Mouse (Mus musculus) heart, embryonic 11.5 days (tissue): Measurements from ENCODE around the gene Tsc22d1. TPM values are rescaled to one million over a fixed set of nuclear protein-coding genes. Genes with fewer than 3 reads are reported as not detected.

ENCODE experiments used
- ATAC-seq: fragments of 200-750 bp; cut with Nextera tagmentation; replicated peaks from 2 replicates; pipeline ENCODE4 v1.8.0; 2017; ENCODE audit warnings: moderate library complexity; ENCODE audit not compliant: insufficient number of reproducible peaks, low FRiP score, low TSS enrichment
- H3K27ac ChIP-seq: fragments of 300-500 bp; sonication (generic); 2 replicates; pipeline ENCODE4 v1.5.1; 2014; ENCODE audit warnings: mild to moderate bottlenecking, low read depth, low read length
- H3K27me3 ChIP-seq: fragments of 300-500 bp; sonication (generic); 2 replicates; pipeline ENCODE4 v1.6.1; 2014; ENCODE audit warnings: mild to moderate bottlenecking, low read length, mixed read lengths; ENCODE audit not compliant: control insufficient read depth, insufficient read depth
- H3K36me3 ChIP-seq: fragments of 300-500 bp; sonication (generic); 2 replicates; pipeline ENCODE4 v1.6.1; 2014; ENCODE audit warnings: mild to moderate bottlenecking, low read length, moderate library complexity, mixed read lengths; ENCODE audit not compliant: control insufficient read depth, insufficient read depth
- H3K4me1 ChIP-seq: fragments of 300-500 bp; sonication (generic); 2 replicates; pipeline ENCODE4 v1.6.1; 2014; ENCODE audit warnings: low read length; ENCODE audit not compliant: control insufficient read depth, insufficient read depth
- H3K4me2 ChIP-seq: fragments of 300-500 bp; sonication (generic); 2 replicates; pipeline ENCODE4 v1.6.1; 2014; ENCODE audit warnings: mild to moderate bottlenecking, moderate library complexity
- H3K4me3 ChIP-seq: fragments of 300-500 bp; sonication (generic); 2 replicates; pipeline ENCODE4 v1.5.1; 2014; ENCODE audit warnings: low read depth, low read length
- H3K9ac ChIP-seq: fragments of 300-500 bp; sonication (generic); 2 replicates; pipeline ENCODE4 v1.6.1; 2014; ENCODE audit warnings: mild to moderate bottlenecking, low read depth, low read length, moderate library complexity
- H3K9me3 ChIP-seq: fragments of 300-500 bp; sonication (generic); replicated peaks from 2 replicates; pipeline ENCODE4 v1.6.1; 2016; ENCODE audit warnings: low read length; ENCODE audit not compliant: control insufficient read depth
- WGBS: fragments of 180-500 bp; shearing (Covaris S2); extraction: QIAGEN DNeasy Blood & Tissue Kit; methylation state at CpG from one replicate; pipeline ENCODE4 v1.1.7; 2014; ENCODE audit not compliant: insufficient replicate concordance; 5-methylcytosine and 5-hydroxymethylcytosine counted together
- polyA plus RNA-seq: library from polyadenylated mRNA; unstranded; fragments of >200 nt; fragmentation: Nextera tagmentation; extraction: Ambion mirVana; gene quantifications from 2 replicates; pipeline ENCODE4 v1.2.1, GENCODE M21; 2014

Tsc22d1 gene
- polyA plus RNA-seq, 1 experiment from 2014 or later, result 444 TPM

DNA sequence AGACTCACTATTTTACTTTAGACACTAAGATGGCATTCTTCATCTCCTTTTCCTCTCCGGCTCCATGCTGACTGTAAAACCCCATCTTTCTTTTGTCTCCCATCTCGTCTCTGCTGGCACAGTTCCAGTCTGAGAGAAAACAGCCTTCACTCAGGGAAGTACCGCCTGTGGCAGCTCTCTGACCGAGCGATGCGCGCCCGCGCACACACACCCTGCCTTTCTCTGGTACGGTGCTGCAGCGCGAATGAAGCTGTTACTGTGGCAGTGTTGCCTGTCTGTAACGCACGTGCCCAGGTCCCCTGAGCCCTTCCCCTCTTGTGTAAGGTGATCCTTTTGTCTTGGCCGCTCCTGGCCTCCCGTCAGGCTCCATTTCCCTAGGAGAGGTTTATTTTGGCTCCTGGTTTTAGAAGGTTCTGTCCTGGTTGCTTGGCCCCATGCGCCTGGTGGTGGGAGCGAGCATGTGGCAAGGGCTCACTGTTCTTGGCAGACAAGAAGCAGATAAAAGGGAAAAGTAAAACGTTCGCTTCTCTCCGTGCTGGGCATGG, 11.3 kb downstream of the Tsc22d1 start:
- Histone ChIP-seq H3K4me2 (no peak overlapping the region), H3K36me3 (peaks cover 13% of the 10 kb centered on the region), H3K9me3 (no peaks in the 10 kb centered on the region), H3K4me3 (no peak overlapping the region), H3K27ac (no peak overlapping the region), H3K27me3 (no peaks in the 10 kb centered on the region), H3K9ac (no peak overlapping the region), H3K4me1 (no peaks in the 10 kb centered on the region)
- ATAC-seq, result no peak
- 91% methylated on average over 21 of the region's 21 CpGs for WGBS

DNA sequence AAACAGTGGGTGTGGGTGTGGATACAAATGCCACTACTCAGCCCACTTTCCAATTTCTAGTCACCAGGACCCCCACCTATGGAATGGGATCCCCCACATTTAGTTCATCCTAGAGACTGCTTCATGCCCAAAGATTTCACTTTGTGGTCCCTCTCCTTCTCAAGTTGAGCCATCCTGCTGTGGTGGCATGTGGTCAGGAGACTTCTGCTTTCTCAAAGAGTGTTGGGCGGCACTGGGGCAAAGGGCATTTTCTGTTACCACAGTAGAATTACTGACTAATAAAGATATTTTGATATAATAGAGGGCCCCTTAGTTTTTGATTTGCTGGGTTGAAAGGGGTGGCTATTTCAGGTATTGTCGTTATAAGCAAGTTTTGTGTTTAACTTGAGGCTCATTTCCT, 14.1 kb downstream of the Tsc22d1 start:
- 83% methylated on average over 2 of the region's 2 CpGs for WGBS
- Histone ChIP-seq H3K27ac (no peak overlapping the region), H3K9ac (no peak overlapping the region), H3K27me3 (no peaks in the 10 kb centered on the region), H3K36me3 (peaks cover 16% of the 10 kb centered on the region), H3K9me3 (no peaks in the 10 kb centered on the region), H3K4me2 (no peak overlapping the region), H3K4me1 (no peaks in the 10 kb centered on the region), H3K4me3 (no peak overlapping the region)
- no peak for ATAC-seq

DNA sequence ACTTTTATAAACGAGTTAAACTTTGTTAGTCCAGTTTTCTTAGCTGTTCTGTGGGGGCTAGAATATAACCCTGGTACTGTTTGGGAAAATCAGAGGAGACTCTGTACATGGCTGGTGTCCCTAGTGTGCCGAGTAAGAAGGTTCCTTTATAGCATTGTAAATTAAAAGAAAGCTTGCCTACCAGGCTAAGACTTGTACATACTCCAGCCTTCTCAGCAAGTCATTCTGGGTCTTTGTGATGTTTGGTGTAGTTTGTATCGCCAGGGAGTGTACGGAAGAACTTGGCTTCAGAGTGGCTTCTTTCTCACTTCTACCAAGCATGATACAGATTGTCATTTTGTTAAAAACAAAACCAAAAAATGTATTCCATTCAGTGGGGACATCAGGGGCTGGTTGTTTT, 17.2 kb downstream of the Tsc22d1 start:
- Histone ChIP-seq H3K4me1 (no peaks in the 10 kb centered on the region), H3K9me3 (no peaks in the 10 kb centered on the region), H3K27ac (no peak overlapping the region), H3K36me3 (0 out of 2 replicates have a peak, but pooled peaks cover 3% of the 10 kb centered on the region), H3K27me3 (no peaks in the 10 kb centered on the region), H3K4me3 (no peak overlapping the region), H3K4me2 (no peak overlapping the region), H3K9ac (no peak overlapping the region)
- WGBS, result 88% methylated on average over 4 of the region's 4 CpGs
- no peak for ATAC-seq

DNA sequence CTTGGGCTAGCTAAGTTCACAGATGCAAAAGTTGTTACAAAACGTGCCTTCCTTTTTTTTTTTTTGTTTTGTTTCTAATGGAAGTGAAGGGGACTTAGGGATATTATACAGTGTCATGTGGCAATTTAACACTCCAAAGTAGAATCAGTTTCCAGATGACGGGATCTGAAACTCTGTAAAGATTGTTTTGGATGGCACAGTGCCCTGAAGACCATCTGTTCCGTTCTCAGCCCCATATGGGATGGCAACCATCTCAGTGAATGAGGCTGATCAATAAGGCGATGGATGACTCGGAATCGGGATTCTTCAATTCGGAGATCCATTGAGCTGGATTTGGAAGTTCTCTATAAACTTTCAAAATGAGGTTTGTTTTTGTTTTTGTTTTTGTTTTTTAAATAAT, 17.6 kb downstream of the Tsc22d1 start:
- Histone ChIP-seq H3K36me3 (0 out of 2 replicates have a peak, but pooled peaks cover 3% of the 10 kb centered on the region), H3K4me3 (no peak overlapping the region), H3K4me1 (no peaks in the 10 kb centered on the region), H3K27ac (no peak overlapping the region), H3K4me2 (no peak overlapping the region), H3K9ac (no peak overlapping the region), H3K9me3 (no peaks in the 10 kb centered on the region), H3K27me3 (no peaks in the 10 kb centered on the region)
- 85% methylated on average over 7 of the region's 7 CpGs for WGBS
- ATAC-seq, result no peak

DNA sequence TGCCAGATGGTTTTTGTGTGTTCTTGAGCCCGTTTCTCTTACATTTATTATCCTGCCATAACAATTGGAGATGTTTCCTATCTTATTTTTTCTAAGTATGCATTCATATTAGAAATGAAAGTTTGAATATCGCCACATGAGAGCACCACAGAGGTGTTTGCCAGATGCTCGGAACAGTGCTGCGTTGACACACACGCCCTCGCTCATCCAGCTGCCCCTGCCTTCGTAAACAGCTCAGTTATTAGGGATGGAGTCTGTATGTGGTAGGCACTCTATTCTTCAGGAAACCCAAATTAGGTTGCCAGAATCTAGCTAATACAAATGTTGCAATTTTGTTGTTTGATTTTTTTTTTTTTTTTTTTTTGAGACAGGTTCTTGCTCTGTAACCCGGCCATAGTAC, 18.1 kb downstream of the Tsc22d1 start:
- H3K9ac ChIP-seq, result no peak overlapping the region
- H3K4me3 ChIP-seq, result no peak overlapping the region
- no peaks in the 10 kb centered on the region for H3K9me3 ChIP-seq
- H3K27me3 ChIP-seq, result no peaks in the 10 kb centered on the region
- no peaks in the 10 kb centered on the region for H3K4me1 ChIP-seq
- WGBS, result 92% methylated on average over 8 of the region's 8 CpGs
- H3K4me2 ChIP-seq, result no peak overlapping the region
- H3K36me3 ChIP-seq, result 0 out of 2 replicates have a peak, but pooled peaks cover 3% of the 10 kb centered on the region
- ATAC-seq, result no peak
- H3K27ac ChIP-seq, result no peak overlapping the region

DNA sequence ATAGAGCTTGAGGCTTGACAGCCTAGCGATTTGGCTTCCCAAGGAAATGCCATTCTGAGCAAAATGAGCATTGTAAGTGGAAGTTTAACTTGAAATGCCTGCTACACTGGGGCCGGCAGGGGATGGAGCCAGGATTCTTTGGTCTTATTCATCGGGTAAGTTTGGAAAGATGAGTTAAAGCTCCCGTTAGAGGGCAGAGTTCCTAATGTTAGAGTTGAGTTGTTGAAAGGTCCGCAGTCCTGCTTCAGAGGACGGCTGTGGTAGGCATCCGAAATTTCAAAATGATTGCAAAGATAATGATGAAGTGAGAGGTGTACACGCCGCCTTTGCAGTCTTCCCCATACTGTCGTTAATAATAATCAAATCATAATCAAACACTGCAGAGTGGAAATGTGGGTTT, 27.4 kb downstream of the Tsc22d1 start:
- 84% methylated on average over 10 of the region's 10 CpGs for WGBS
- H3K36me3 ChIP-seq, result peaks cover 7% of the 10 kb centered on the region; the same call in 1 of the 2 replicates
- no peak for ATAC-seq

DNA sequence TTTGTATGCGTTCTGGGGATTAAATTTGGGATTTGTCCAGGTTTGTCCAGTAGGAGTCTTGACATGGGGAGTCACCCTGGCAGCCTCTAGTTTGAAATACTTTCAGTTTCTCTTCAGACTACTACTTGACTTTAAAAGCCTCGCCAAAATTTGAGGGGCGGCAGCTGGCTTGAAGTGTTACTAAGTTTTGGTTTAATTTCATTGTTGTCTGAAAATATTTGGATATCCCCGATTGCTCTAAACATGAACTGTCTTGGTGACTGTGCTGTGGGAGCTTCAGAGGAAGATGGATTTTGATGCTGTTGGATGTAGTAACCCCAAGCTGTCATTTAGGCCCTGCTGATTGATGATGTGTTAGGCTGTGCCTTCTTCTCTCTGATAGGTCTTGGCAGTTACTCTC, 34.2 kb downstream of the Tsc22d1 start:
- Histone ChIP-seq H3K27ac (no peak overlapping the region), H3K36me3 (no peaks in the 10 kb centered on the region), H3K4me2 (no peak overlapping the region), H3K27me3 (no peaks in the 10 kb centered on the region), H3K9ac (no peak overlapping the region), H3K4me3 (no peak overlapping the region), H3K4me1 (no peaks in the 10 kb centered on the region), H3K9me3 (no peaks in the 10 kb centered on the region)
- WGBS, result 72% methylated on average over 4 of the region's 4 CpGs
- no peak for ATAC-seq

More for the DNA sequence above, 27.4 kb downstream of the Tsc22d1 start:
- Histone ChIP-seq H3K27me3 (no peaks in the 10 kb centered on the region), H3K4me3 (no peak overlapping the region), H3K4me1 (no peaks in the 10 kb centered on the region), H3K4me2 (no peak overlapping the region), H3K27ac (no peak overlapping the region), H3K9ac (no peak overlapping the region), H3K9me3 (no peaks in the 10 kb centered on the region)

DNA sequence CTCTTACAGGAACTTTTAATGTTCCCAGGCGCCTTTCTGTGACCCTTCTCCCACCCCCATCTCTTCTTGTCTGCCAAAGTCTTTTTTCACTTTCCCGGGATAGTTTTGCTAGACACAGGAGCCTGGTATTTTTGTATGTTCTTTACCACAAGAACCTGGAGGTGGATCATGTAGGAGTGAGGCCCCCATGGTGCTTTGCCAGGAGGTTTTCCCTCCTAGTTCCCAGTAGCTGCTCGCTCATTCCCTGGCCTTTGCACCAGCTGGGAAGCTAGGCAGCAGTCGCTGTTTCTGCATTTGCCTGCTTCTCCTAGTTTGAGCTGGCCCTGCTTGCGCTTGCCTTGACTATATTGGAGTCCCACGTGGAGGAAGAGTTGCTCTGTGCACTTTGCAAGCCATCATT, 36.2 kb downstream of the Tsc22d1 start:
- no peak overlapping the region for H3K4me2 ChIP-seq
- H3K27ac ChIP-seq, result no peak overlapping the region
- no peak overlapping the region for H3K9ac ChIP-seq
- no peak for ATAC-seq
- peaks cover 7% of the 10 kb centered on the region; the same call in 1 of the 2 replicates for H3K4me1 ChIP-seq
- H3K9me3 ChIP-seq, result no peaks in the 10 kb centered on the region
- no peaks in the 10 kb centered on the region for H3K27me3 ChIP-seq
- H3K36me3 ChIP-seq, result no peaks in the 10 kb centered on the region
- WGBS, result 66% methylated on average over 6 of the region's 6 CpGs
- no peak overlapping the region for H3K4me3 ChIP-seq

DNA sequence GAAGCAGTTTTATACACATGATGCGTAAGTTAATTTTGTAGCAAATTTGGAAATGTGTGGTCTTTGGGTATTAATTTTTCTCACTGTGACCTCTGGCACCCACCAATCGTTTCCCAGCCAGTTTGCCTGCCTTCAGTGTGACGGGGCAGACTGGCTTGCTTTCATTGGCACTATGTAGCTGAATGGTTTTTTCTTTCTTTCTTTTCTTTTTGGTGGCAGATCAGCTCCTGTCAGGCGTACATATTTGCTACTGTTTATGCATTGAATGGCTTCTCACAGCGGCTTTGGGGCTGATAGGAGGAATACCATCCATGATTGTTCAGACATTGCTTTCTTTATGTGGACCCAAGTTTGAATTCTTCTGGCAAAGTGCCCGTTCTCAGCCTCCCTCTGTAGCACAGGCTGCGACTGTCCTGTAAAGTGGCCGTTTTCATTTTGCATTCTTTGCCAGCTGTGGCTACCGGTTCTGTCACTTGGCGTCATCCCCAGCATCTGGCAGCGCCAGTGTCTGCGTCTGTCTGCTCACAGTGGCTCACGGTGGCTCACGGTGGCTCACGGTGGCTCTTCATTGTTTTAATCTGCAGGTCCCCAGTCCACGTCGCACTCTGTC, 38.1 kb downstream of the Tsc22d1 start:
- Histone ChIP-seq H3K27ac (no peak overlapping the region), H3K4me3 (no peak overlapping the region), H3K27me3 (no peaks in the 10 kb centered on the region), H3K9me3 (no peaks in the 10 kb centered on the region), H3K9ac (no peak overlapping the region), H3K36me3 (no peaks in the 10 kb centered on the region), H3K4me2 (no peak overlapping the region), H3K4me1 (peaks cover 7% of the 10 kb centered on the region; the same call in 1 of the 2 replicates)
- ATAC-seq, result no peak
- WGBS, result 82% methylated on average over 17 of the region's 17 CpGs
